7 mouse cellular contexts compared by ENCODE assay signal in genomic region chr3:30793403-30794221, GRCm38 (mm10). TPM values are rescaled to one million over a fixed set of nuclear protein-coding genes. Genes with fewer than 3 reads are reported as not detected.
A peak's percentile ranks its signal among the peaks of the same experiment; 100 is the strongest.
DNase-seq lines count a peak whose midpoint lies in the region; ATAC-seq and TF ChIP-seq lines count a peak whose summit lies in the region.

No protein-coding gene starts in this region.

- peaks cover 16% of the 10 kb centered on the region for H3K4me1 ChIP-seq in G1E (ENCODE audit: insufficient read depth, low read depth, low read length)
- H3K4me1 ChIP-seq in kidney, embryonic 14.5 days (ENCODE audit: control insufficient read depth, insufficient read depth, low read length): no peaks in the 10 kb centered on the region
- H3K4me1 ChIP-seq in liver, embryonic 14.5 days (replicated peaks; ENCODE audit: control insufficient read depth in 2 of 2, insufficient read depth in 2 of 2, low read length in 1 of 2): peaks cover 5% of the 10 kb centered on the region in 2 experiments; a peak in 3 of 4 replicates

- no peak for TF ChIP-seq CTCF in C2C12 (IDR thresholded peaks at IDR 0.05; ENCODE audit: control insufficient read depth, insufficient read depth, insufficient read length)
- TF ChIP-seq CTCF in G1E (IDR thresholded peaks at IDR 0.05; ENCODE audit: low read depth, low read length): no peak
- TF ChIP-seq CTCF in liver, embryonic 14.5 days (IDR thresholded peaks at IDR 0.05; ENCODE audit: low read depth): no peak

- peak overlapping the region; percentile 66 for H3K4me3 ChIP-seq in C2C12 (ENCODE audit: insufficient read depth, poor library complexity, severe bottlenecking)
- H3K4me3 ChIP-seq in G1E (ENCODE audit: low read depth, low read length): peak overlapping the region; percentile 96
- H3K4me3 ChIP-seq in kidney, embryonic 14.5 days (ENCODE audit: low read length): peak overlapping the region; percentile 99
- H3K4me3 ChIP-seq in liver, embryonic 14.5 days (ENCODE audit: insufficient read depth in 1 of 2, low read depth in 2 of 2, low read length in 2 of 2): peak overlapping the region; percentile 98 to 100

- ATAC-seq in G1E (ENCODE audit: extremely low read depth, insufficient number of reproducible peaks, low FRiP score, poor library complexity, severe bottlenecking): 0 out of 2 replicates have a peak, but pooled peaks have one; percentile 17
- peak; percentile 91 for ATAC-seq in kidney, embryonic 14.5 days (ENCODE audit: low FRiP score, low TSS enrichment)
- peak; percentile 77 for ATAC-seq in liver, embryonic 14.5 days (ENCODE audit: insufficient read depth)

- peak overlapping the region; percentile 71 for H3K4me2 ChIP-seq in kidney, embryonic 14.5 days (replicated peaks; ENCODE audit: low read depth, low read length)
- H3K4me2 ChIP-seq in liver, embryonic 14.5 days (ENCODE audit: low read depth): peak overlapping the region; percentile 68

- peak overlapping the region; percentile 89 for H3K27ac ChIP-seq in kidney, embryonic 14.5 days (ENCODE audit: low read depth, low read length)
- peak overlapping the region; percentile 78 for H3K27ac ChIP-seq in liver, embryonic 14.5 days

- peaks cover 55% of the 10 kb centered on the region for H3K79me2 ChIP-seq in C2C12 (ENCODE audit: control insufficient read depth, insufficient read depth)

- H3K27me3 ChIP-seq in C2C12 (ENCODE audit: control insufficient read depth, insufficient read depth, insufficient read length) (no peaks in the 10 kb centered on the region), G1E (ENCODE audit: insufficient read depth, low read length) (no peaks in the 10 kb centered on the region)
- no peaks in the 10 kb centered on the region for H3K27me3 ChIP-seq in kidney, embryonic 14.5 days (ENCODE audit: control insufficient read depth, insufficient read depth, low read length)
- no peaks in the 10 kb centered on the region for H3K27me3 ChIP-seq in liver, embryonic 14.5 days (ENCODE audit: control insufficient read depth, insufficient read depth, low read length)

- peak overlapping the region; percentile 98 for H3K9ac ChIP-seq in kidney, embryonic 14.5 days (ENCODE audit: low read depth, low read length)
- peak overlapping the region; percentile 98 for H3K9ac ChIP-seq in liver, embryonic 14.5 days (replicated peaks)

- H3K36me3 ChIP-seq in C2C12 (ENCODE audit: control insufficient read depth, insufficient read depth): no peaks in the 10 kb centered on the region
- peaks cover 5% of the 10 kb centered on the region for H3K36me3 ChIP-seq in G1E (replicated peaks)
- no peaks in the 10 kb centered on the region for H3K36me3 ChIP-seq in kidney, embryonic 14.5 days (ENCODE audit: control insufficient read depth, insufficient read depth, low read length)
- H3K36me3 ChIP-seq in liver, embryonic 14.5 days (replicated peaks; ENCODE audit: control insufficient read depth, insufficient read depth, low read depth): no peaks in the 10 kb centered on the region

- no peak for TF ChIP-seq EP300 in liver, embryonic 14.5 days (IDR thresholded peaks at IDR 0.05; ENCODE audit: low read depth)

- peak overlapping the region; percentile 89 for H3ac ChIP-seq in C2C12 (ENCODE audit: control insufficient read depth, insufficient read length, low read depth)

- H3K79me3 ChIP-seq in C2C12 (ENCODE audit: low read depth): peaks cover 51% of the 10 kb centered on the region

- WGBS in kidney, embryonic 14.5 days: under 1% methylated on average over 64 of the region's 75 CpGs
- WGBS in liver, embryonic 14.5 days (ENCODE audit: insufficient replicate concordance): under 1% methylated on average over 57 of the region's 75 CpGs

- DNase-seq in G1E (ENCODE audit: low spot score): peak; percentile 4
- peak; percentile 23 for DNase-seq in embryo, embryonic 11.5 days (ENCODE audit: low read depth, low spot score)
- DNase-seq in gastrocnemius, postnatal 4 days (ENCODE audit: low spot score in 2 of 2): peak; percentile 32 to 41
- DNase-seq in liver, embryonic 14.5 days (ENCODE audit: low read depth in 3 of 3, low spot score in 3 of 3): peak; percentile 20 to 37 (median 26)
- peak; percentile 13 to 16 for DNase-seq in natural killer cell, adult 2 months (ENCODE audit: low spot score in 2 of 2)

- no peaks in the 10 kb centered on the region for H3K9me3 ChIP-seq in G1E (replicated peaks)
- no peaks in the 10 kb centered on the region for H3K9me3 ChIP-seq in kidney, embryonic 14.5 days (ENCODE audit: control insufficient read depth, low read length)
- no peaks in the 10 kb centered on the region for H3K9me3 ChIP-seq in liver, embryonic 14.5 days (ENCODE audit: control insufficient read depth, low read length)

TF ChIP-seq in C2C12, 6 proteins besides CTCF, POLR2A, EP300 and RAD21:
- no peak for TF ChIP-seq MYOG (IDR thresholded peaks at IDR 0.05; ENCODE audit: control insufficient read depth, extremely low read depth, insufficient read length)

RNA-seq across cellular contexts. Expression of gene Sec62, which starts 0.9 kb away (rescaled TPM):
- 13.0 TPM for polyA plus RNA-seq in C2C12 (2012; fragmentation: generic; extraction: Trizol)
- 66.2 and 68.0 TPM in 2 replicates for total RNA-seq in G1E (2014; fragmentation: Nextera tagmentation)
- total RNA-seq in G1E (2017): 88.0 and 108 TPM in 2 replicates
- 11.1 and 13.5 TPM in 2 replicates for polyA plus RNA-seq in G1E (2012)
- 10 to 100 TPM; 78.3 to 88.1 TPM for total RNA-seq in gastrocnemius, postnatal 4 days (2021)
- polyA plus RNA-seq in kidney, embryonic 14.5 days (2014; fragmentation: Nextera tagmentation; extraction: Ambion mirVana): 98.0 and 108 TPM in 2 replicates
- polyA plus RNA-seq in liver, embryonic 14.5 days (2012; rRNA removed): 16.3 and 24.4 TPM in 2 replicates
- polyA plus RNA-seq in liver, embryonic 14.5 days (2014; fragmentation: Nextera tagmentation; extraction: Ambion mirVana): 57.7 and 57.8 TPM in 2 replicates

RNA-seq across cellular contexts. Expression of gene Samd7, which starts 47.5 kb away (rescaled TPM):
- polyA plus RNA-seq in C2C12 (2012; fragmentation: generic; extraction: Trizol) (not detected), G1E (2012) (not detected in 2 replicates)
- total RNA-seq in G1E (2014; fragmentation: Nextera tagmentation) (not detected in 2 replicates), G1E (2017) (0.16 TPM in 1 of 2 replicates, not detected in the other)
- total RNA-seq in gastrocnemius, postnatal 4 days (2021): 1 to 10 TPM; 1.8 to 2.1 TPM
- not detected in 2 replicates for polyA plus RNA-seq in kidney, embryonic 14.5 days (2014; fragmentation: Nextera tagmentation; extraction: Ambion mirVana)
- polyA plus RNA-seq in liver, embryonic 14.5 days (2012; rRNA removed): 0.02 and 0.07 TPM in 2 replicates
- 0.04 TPM in 1 of 2 replicates, not detected in the other for polyA plus RNA-seq in liver, embryonic 14.5 days (2014; fragmentation: Nextera tagmentation; extraction: Ambion mirVana)

Comparison
In these comparisons a context has a peak if more than half of its experiments do, and no peak if none do; other contexts are left out.
1. Peak in every context shown above with its lines: DNase-seq, ATAC-seq, H3K4me3 ChIP-seq and H3K27ac ChIP-seq.
2. ATAC-seq: peak in every context shown above with its lines; median percentile 91 in kidney, embryonic 14.5 days; 77 in liver, embryonic 14.5 days; 17 in G1E.